Mouse (Mus musculus): Measurements from ENCODE around the gene Eif4e. TPM values are rescaled to one million over a fixed set of nuclear protein-coding genes. Genes with fewer than 3 reads are reported as not detected.
"Not testable (repeated sequence)": the region's sequence is repeated elsewhere in the genome, so short reads cannot be mapped to it uniquely, and the experiment has no call there.

Eif4e gene
- polyA plus RNA-seq, 1 experiment, result not detected

GRCm38 (mm10) chr3:138550336-138551123 lies 24.6 kb downstream of the Eif4e start:
- TF ChIP-seq POLR2A (IDR thresholded peaks at IDR 0.05; ENCODE audit: insufficient read depth, low read depth, low read length) (no peak), CTCF (IDR thresholded peaks at IDR 0.05; ENCODE audit: insufficient read depth, low read depth, low read length) (no peak)
- Histone ChIP-seq H3K4me3 (ENCODE audit: insufficient read depth, low read depth, low read length) (no peak overlapping the region), H3K4me1 (ENCODE audit: control insufficient read depth, insufficient read depth, low read length) (no peaks in the 10 kb centered on the region), H3K27ac (ENCODE audit: insufficient read depth, low read depth, low read length) (no peak overlapping the region)
- WGBS, result 79% methylated on average over 19 of the region's 19 CpGs

GRCm38 (mm10) chr3:138555279-138555678 lies 29.3 kb downstream of the Eif4e start:
- not testable (repeated sequence) for H3K4me3 ChIP-seq (ENCODE audit: insufficient read depth, low read depth, low read length); H3K4me1 ChIP-seq (ENCODE audit: control insufficient read depth, insufficient read depth, low read length); H3K27ac ChIP-seq (ENCODE audit: insufficient read depth, low read depth, low read length)
- WGBS, result 92% methylated on average over 8 of the region's 8 CpGs

DNA sequence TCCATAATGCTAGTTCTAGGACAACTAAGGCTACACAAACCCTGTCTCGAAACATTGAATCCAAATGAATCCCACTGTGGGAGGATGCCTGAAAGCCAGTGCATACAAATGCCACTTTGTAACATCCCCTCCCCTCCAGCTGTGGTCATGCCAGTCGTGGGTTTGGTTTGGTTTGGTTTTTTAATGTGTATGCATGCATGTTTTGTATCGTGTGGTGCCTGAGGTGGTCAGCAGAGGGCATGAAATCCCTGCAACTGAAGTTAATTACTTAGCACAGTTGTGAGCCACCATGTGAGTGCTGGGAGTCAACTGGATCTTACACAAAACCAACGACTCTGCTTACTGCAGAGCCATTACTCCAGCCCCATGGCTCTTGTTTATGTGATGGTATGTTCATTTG lies 32.5 kb downstream of the Eif4e start:
- no peaks in the 10 kb centered on the region for H3K4me1 ChIP-seq (ENCODE audit: control insufficient read depth, insufficient read depth, low read length)
- H3K4me3 ChIP-seq (ENCODE audit: insufficient read depth, low read depth, low read length), result no peak overlapping the region
- no peak overlapping the region for H3K27ac ChIP-seq (ENCODE audit: insufficient read depth, low read depth, low read length)
- 30% methylated on average over 4 of the region's 4 CpGs for WGBS
- TF ChIP-seq CTCF (IDR thresholded peaks at IDR 0.05; ENCODE audit: insufficient read depth, low read depth, low read length), result no peak
- no peak for TF ChIP-seq POLR2A (IDR thresholded peaks at IDR 0.05; ENCODE audit: insufficient read depth, low read depth, low read length)

DNA sequence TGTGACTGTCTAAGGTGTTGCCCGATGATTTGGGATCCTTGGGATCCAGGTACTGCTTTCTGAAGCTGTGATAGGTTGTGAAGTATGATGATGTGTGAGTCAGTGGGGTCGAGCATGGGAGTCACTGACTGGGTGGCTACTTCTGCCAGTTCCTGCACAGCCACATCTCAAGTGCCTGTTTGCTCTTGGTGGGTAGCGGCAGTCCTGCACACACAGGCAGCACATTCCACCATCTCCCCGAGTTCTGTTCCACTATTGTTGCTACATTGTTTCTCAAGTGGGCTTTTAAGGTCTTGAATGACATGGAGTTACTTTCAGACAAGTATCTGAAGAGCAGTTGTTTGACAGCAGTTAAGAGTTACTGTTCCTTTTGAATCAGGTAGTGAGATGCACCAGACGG lies 34.3 kb downstream of the Eif4e start:
- H3K4me1 ChIP-seq (ENCODE audit: control insufficient read depth, insufficient read depth, low read length), result no peaks in the 10 kb centered on the region
- no peak overlapping the region for H3K4me3 ChIP-seq (ENCODE audit: insufficient read depth, low read depth, low read length)
- H3K27ac ChIP-seq (ENCODE audit: insufficient read depth, low read depth, low read length), result no peak overlapping the region
- 84% methylated on average over 5 of the region's 5 CpGs for WGBS
- TF ChIP-seq POLR2A (IDR thresholded peaks at IDR 0.05; ENCODE audit: insufficient read depth, low read depth, low read length), result no peak
- no peak for TF ChIP-seq CTCF (IDR thresholded peaks at IDR 0.05; ENCODE audit: insufficient read depth, low read depth, low read length)

DNA sequence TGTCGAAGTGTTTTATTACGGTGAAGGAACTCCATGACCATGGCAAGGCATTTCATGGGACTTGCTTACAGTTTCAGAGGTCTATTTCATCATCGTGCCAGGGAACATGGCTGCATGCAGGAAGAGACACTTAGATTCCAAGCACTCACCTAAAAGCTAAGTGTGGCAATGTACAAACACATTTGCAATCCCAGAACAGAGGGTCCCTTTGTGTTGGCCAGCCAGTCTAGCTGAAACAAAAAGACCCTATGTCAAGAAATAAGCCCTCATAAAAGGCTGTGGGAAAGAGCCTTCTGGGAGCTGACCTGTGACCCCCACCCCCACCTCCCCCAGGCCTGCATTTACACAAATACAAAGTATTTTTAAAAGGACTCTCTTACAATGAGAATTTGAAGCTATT lies 34.9 kb downstream of the Eif4e start:
- 80% methylated on average over 3 of the region's 3 CpGs for WGBS
- no peak for TF ChIP-seq CTCF (IDR thresholded peaks at IDR 0.05; ENCODE audit: insufficient read depth, low read depth, low read length)
- no peak for TF ChIP-seq POLR2A (IDR thresholded peaks at IDR 0.05; ENCODE audit: insufficient read depth, low read depth, low read length)
- Histone ChIP-seq H3K4me3 (ENCODE audit: insufficient read depth, low read depth, low read length) (no peak overlapping the region), H3K27ac (ENCODE audit: insufficient read depth, low read depth, low read length) (no peak overlapping the region), H3K4me1 (ENCODE audit: control insufficient read depth, insufficient read depth, low read length) (no peaks in the 10 kb centered on the region)

DNA sequence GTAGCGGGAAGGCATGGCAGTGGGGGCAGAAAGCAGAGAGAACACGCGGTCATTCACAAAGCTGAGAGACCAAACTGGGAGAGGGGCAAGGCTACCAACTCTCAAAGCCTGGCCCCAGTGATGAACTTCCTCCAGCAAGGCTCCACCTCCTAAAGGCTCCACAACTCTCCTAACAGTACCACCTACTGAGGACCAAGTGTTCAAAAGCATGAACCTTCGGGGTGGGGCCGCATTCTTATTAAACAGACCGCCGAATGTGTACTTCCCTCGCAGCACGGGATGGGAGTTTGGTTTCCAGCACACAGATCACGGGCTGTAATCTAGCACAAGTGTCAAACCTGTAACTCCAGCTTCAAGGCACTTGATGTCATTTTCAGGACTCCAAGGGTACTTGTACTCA lies 52.9 kb downstream of the Eif4e start:
- no peaks in the 10 kb centered on the region for H3K4me1 ChIP-seq (ENCODE audit: control insufficient read depth, insufficient read depth, low read length)
- H3K27ac ChIP-seq (ENCODE audit: insufficient read depth, low read depth, low read length), result no peak overlapping the region
- 95% methylated on average over 10 of the region's 10 CpGs for WGBS
- TF ChIP-seq POLR2A (IDR thresholded peaks at IDR 0.05; ENCODE audit: insufficient read depth, low read depth, low read length) (no peak), CTCF (IDR thresholded peaks at IDR 0.05; ENCODE audit: insufficient read depth, low read depth, low read length) (no peak)
- no peak overlapping the region for H3K4me3 ChIP-seq (ENCODE audit: insufficient read depth, low read depth, low read length)

DNA sequence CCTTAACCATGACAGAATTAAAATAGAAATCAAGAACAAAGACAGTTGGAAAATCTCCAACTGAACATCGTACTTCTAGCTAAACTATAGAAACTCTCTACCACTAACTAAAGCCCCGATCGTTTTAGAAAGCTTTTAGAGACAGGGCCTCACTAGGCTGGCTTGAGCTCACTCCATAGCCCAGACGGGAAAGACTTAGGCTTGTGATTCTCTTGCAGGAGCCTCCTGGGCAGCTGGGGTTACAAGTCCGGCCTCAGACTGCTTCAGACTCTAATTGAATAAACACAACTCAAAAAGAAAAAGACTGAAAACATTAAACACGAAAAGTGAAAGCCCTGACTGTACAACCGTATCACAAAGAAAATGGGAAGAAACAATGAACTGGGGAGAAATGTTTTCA lies 60.2 kb downstream of the Eif4e start:
- TF ChIP-seq CTCF (IDR thresholded peaks at IDR 0.05; ENCODE audit: insufficient read depth, low read depth, low read length), result no peak
- TF ChIP-seq POLR2A (IDR thresholded peaks at IDR 0.05; ENCODE audit: insufficient read depth, low read depth, low read length), result no peak
- Histone ChIP-seq H3K4me3 (ENCODE audit: insufficient read depth, low read depth, low read length) (no peak overlapping the region), H3K4me1 (ENCODE audit: control insufficient read depth, insufficient read depth, low read length) (no peaks in the 10 kb centered on the region), H3K27ac (ENCODE audit: insufficient read depth, low read depth, low read length) (no peak overlapping the region)
- 51% methylated on average over 7 of the region's 7 CpGs for WGBS

- TF ChIP-seq CTCF (IDR thresholded peaks at IDR 0.05; ENCODE audit: insufficient read depth, low read depth, low read length) (no peak), POLR2A (IDR thresholded peaks at IDR 0.05; ENCODE audit: insufficient read depth, low read depth, low read length) (no peak)
- Histone ChIP-seq H3K27ac (ENCODE audit: insufficient read depth, low read depth, low read length) (no peak overlapping the region), H3K4me1 (ENCODE audit: control insufficient read depth, insufficient read depth, low read length) (no peaks in the 10 kb centered on the region), H3K4me3 (ENCODE audit: insufficient read depth, low read depth, low read length) (no peak overlapping the region)
- whole genome bisulfite sequencing, result 93% methylated on average over 4 of the region's 4 CpGs
Measured at GRCm38 (mm10) chr3:138587137-138587536, 61.2 kb downstream of the Eif4e start.

DNA sequence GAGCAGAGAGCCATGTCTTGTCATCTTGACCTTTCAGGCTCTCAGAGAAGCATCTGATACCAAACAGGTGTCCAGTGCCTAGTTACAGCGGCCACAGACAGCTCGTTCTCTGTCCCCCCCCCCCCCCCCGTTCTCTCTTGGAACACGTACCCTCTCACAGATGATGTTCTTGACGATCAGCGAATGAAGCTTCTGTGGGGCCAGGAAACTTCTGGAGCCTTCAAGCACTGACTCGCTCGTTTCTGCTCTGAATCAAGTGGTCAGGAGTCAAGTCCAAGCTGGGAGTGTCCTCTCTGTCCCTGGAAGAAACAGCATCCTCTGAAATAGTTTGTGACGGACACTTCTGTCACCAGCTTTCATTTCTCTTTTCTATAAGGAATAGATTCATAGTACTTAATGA lies 62.0 kb downstream of the Eif4e start:
- H3K4me3 ChIP-seq (ENCODE audit: insufficient read depth, low read depth, low read length), result no peak overlapping the region
- H3K27ac ChIP-seq (ENCODE audit: insufficient read depth, low read depth, low read length), result no peak overlapping the region
- no peaks in the 10 kb centered on the region for H3K4me1 ChIP-seq (ENCODE audit: control insufficient read depth, insufficient read depth, low read length)
- TF ChIP-seq POLR2A (IDR thresholded peaks at IDR 0.05; ENCODE audit: insufficient read depth, low read depth, low read length) (no peak), CTCF (IDR thresholded peaks at IDR 0.05; ENCODE audit: insufficient read depth, low read depth, low read length) (no peak)
- 90% methylated on average over 9 of the region's 9 CpGs for WGBS

DNA sequence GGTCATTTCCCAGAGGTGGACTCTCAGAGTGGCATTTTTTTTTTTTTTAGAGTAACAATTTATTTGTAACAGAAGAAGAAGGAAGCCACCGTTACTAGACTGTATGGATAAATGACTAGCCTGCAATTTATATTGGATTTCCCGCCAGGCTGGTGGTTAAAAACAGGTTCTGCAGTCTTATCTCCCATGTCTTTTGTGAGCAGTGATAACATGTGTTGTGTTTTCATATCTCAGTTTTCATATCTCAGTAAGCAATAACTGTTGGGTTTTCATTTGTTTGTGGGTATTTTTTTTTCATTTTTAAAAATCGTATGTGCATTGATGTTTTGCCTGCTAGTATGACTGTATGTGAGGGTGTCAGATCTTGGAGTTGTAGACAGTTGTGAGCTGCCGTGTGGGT lies 65.0 kb downstream of the Eif4e start:
- Histone ChIP-seq H3K4me3 (ENCODE audit: insufficient read depth, low read depth, low read length) (no peak overlapping the region), H3K4me1 (ENCODE audit: control insufficient read depth, insufficient read depth, low read length) (0 out of 2 replicates have a peak, but pooled peaks cover 6% of the 10 kb centered on the region), H3K27ac (ENCODE audit: insufficient read depth, low read depth, low read length) (no peak overlapping the region)
- WGBS, result 83% methylated on average over 4 of the region's 4 CpGs
- no peak for TF ChIP-seq POLR2A (IDR thresholded peaks at IDR 0.05; ENCODE audit: insufficient read depth, low read depth, low read length)
- TF ChIP-seq CTCF (IDR thresholded peaks at IDR 0.05; ENCODE audit: insufficient read depth, low read depth, low read length), result no peak

All from olfactory bulb, adult 2 months (tissue).